Mouse (Mus musculus): ENCODE measurements around the gene Ptpn7. TPM values are rescaled to one million over a fixed set of nuclear protein-coding genes. Genes with fewer than 3 reads are reported as not detected.

Gene Ptpn7
- polyA plus RNA-seq, 1 experiment from 2014 or later = 3.0 TPM

- Histone ChIP-seq H3K36me3 (ENCODE audit: insufficient read depth, low read length) (no peaks in the 10 kb centered on the region), H3K27ac (ENCODE audit: low read length) (no peak overlapping the region), H3K4me1 (ENCODE audit: insufficient read depth, low read depth, low read length) (no peaks in the 10 kb centered on the region; the same call in 1 of the 2 replicates), H3K27me3 (replicated peaks; ENCODE audit: insufficient read depth, low read length) (0 out of 2 replicates have a peak, but pooled peaks cover 6% of the 10 kb centered on the region), H3K4me2 (replicated peaks; ENCODE audit: low read depth, low read length) (no peak overlapping the region), H3K9me3 (ENCODE audit: low read length) (no peaks in the 10 kb centered on the region), H3K4me3 (ENCODE audit: low read depth, low read length) (no peak overlapping the region), H3K9ac (replicated peaks; ENCODE audit: low read depth) (no peak overlapping the region)
- 61% methylated on average over 3 of the region's 3 CpGs for WGBS
- no peak for DNase-seq (ENCODE audit: low spot score)
- TF ChIP-seq EP300 (IDR thresholded peaks at IDR 0.05) = no peak
- TF ChIP-seq CTCF (IDR thresholded peaks at IDR 0.05) = no peak
- no peak for ATAC-seq
Observed at GRCm38 (mm10) chr1:135090914-135091313, 41.6 kb upstream of the Ptpn7 start.

DNA sequence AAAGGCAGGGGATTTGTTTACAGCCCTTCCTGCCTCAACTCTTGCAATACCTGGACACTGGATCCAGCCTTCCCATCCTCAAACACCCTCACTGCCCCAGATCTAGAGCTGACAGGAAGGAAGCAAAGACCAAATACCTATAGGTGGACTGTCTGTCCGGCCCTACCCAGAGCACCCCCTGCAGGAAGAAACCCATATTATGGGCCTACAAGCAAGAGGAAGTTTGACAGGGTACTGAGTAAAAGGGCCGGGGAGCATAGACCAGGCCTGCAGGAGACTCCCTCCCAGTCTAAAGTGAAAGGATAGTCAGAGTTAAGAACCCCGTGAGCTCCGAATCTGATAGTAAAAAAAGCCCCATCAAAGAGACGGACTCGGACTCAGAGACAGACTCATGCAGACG lies 37.8 kb upstream of the Ptpn7 start:
- no peaks in the 10 kb centered on the region for H3K27me3 ChIP-seq (replicated peaks; ENCODE audit: insufficient read depth, low read length)
- WGBS = 55% methylated on average over 7 of the region's 7 CpGs

GRCm38 (mm10) chr1:135095189-135095588 lies 37.3 kb upstream of the Ptpn7 start:
- 24% methylated on average over 7 of the region's 7 CpGs for WGBS
- H3K36me3 ChIP-seq (ENCODE audit: insufficient read depth, low read length) = no peaks in the 10 kb centered on the region
- no peak for ATAC-seq

More for the DNA sequence above, 37.8 kb upstream of the Ptpn7 start:
- Histone ChIP-seq H3K9ac (replicated peaks; ENCODE audit: low read depth) (no peak overlapping the region), H3K36me3 (ENCODE audit: insufficient read depth, low read length) (no peaks in the 10 kb centered on the region), H3K9me3 (ENCODE audit: low read length) (no peaks in the 10 kb centered on the region), H3K4me1 (ENCODE audit: insufficient read depth, low read depth, low read length) (no peaks in the 10 kb centered on the region; the same call in 1 of the 2 replicates), H3K27ac (ENCODE audit: low read length) (no peak overlapping the region), H3K4me3 (ENCODE audit: low read depth, low read length) (no peak overlapping the region), H3K4me2 (replicated peaks; ENCODE audit: low read depth, low read length) (no peak overlapping the region)
- TF ChIP-seq CTCF (IDR thresholded peaks at IDR 0.05) (peak; percentile 12; the same call in 1 of the 2 replicates), EP300 (IDR thresholded peaks at IDR 0.05) (no peak)
- no peak for DNase-seq (ENCODE audit: low spot score)
- ATAC-seq = no peak

DNA sequence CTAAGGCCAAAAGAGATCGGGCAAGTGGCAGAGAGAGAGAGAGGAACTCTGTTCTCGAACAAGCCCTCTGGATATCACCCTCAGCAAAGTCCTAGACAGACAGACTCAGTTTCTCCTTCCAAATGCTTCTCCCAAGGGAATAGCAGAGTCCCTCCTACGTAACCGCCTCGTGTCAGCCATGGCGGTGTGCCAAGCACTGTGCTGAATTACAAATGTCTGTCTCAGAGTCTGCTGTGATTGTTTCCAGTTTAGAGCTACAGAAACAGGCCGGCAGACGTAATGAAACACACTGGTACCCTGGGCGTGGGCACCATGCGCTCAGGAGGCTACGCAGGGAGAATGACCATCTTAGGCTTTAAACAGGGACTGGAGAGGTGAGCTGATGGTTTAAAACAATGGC lies 36.2 kb upstream of the Ptpn7 start:
- no peak for ATAC-seq
- Histone ChIP-seq H3K4me1 (ENCODE audit: insufficient read depth, low read depth, low read length) (no peaks in the 10 kb centered on the region; the same call in 1 of the 2 replicates), H3K4me2 (replicated peaks; ENCODE audit: low read depth, low read length) (no peak overlapping the region), H3K36me3 (ENCODE audit: insufficient read depth, low read length) (no peaks in the 10 kb centered on the region), H3K4me3 (ENCODE audit: low read depth, low read length) (no peak overlapping the region), H3K27me3 (replicated peaks; ENCODE audit: insufficient read depth, low read length) (0 out of 2 replicates have a peak, but pooled peaks cover 5% of the 10 kb centered on the region), H3K9me3 (ENCODE audit: low read length) (no peaks in the 10 kb centered on the region), H3K9ac (replicated peaks; ENCODE audit: low read depth) (no peak overlapping the region), H3K27ac (ENCODE audit: low read length) (no peak overlapping the region)
- DNase-seq (ENCODE audit: low spot score) = no peak
- WGBS = 68% methylated on average over 11 of the region's 11 CpGs
- no peak for TF ChIP-seq CTCF (IDR thresholded peaks at IDR 0.05)
- no peak for TF ChIP-seq EP300 (IDR thresholded peaks at IDR 0.05)

More at GRCm38 (mm10) chr1:135095189-135095588, 37.3 kb upstream of the Ptpn7 start:
- no peak overlapping the region for H3K4me3 ChIP-seq (ENCODE audit: low read depth, low read length)
- H3K9ac ChIP-seq (replicated peaks; ENCODE audit: low read depth) = no peak overlapping the region
- H3K4me1 ChIP-seq (ENCODE audit: insufficient read depth, low read depth, low read length) = no peaks in the 10 kb centered on the region; the same call in 1 of the 2 replicates
- no peak for DNase-seq (ENCODE audit: low spot score)
- H3K9me3 ChIP-seq (ENCODE audit: low read length) = no peaks in the 10 kb centered on the region
- H3K4me2 ChIP-seq (replicated peaks; ENCODE audit: low read depth, low read length) = no peak overlapping the region
- no peaks in the 10 kb centered on the region for H3K27me3 ChIP-seq (replicated peaks; ENCODE audit: insufficient read depth, low read length)
- no peak for TF ChIP-seq CTCF (IDR thresholded peaks at IDR 0.05)
- no peak for TF ChIP-seq EP300 (IDR thresholded peaks at IDR 0.05)
- H3K27ac ChIP-seq (ENCODE audit: low read length) = no peak overlapping the region

DNA sequence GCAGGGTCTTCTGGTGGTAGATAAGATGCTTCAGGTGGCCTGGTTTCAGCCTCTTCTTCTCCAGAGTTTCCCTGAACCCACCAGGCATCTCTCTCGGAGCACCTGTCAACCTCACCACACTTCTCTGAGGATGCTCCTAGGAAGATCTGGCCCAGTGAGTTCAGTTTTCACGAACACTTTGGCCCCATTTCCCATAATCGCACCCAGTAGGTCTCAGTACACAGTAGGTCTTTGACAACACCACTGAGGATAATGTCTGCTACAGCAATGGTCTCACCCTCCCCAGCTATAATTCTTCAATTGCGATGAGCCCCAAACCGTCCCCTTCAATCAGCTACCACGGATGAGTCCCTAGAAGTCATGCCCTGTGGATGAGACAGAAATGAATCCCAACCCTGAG lies 35.1 kb upstream of the Ptpn7 start:
- Histone ChIP-seq H3K27ac (ENCODE audit: low read length) (no peak overlapping the region), H3K4me3 (ENCODE audit: low read depth, low read length) (no peak overlapping the region), H3K36me3 (ENCODE audit: insufficient read depth, low read length) (no peaks in the 10 kb centered on the region), H3K4me1 (ENCODE audit: insufficient read depth, low read depth, low read length) (no peaks in the 10 kb centered on the region; the same call in 1 of the 2 replicates), H3K4me2 (replicated peaks; ENCODE audit: low read depth, low read length) (no peak overlapping the region), H3K9ac (replicated peaks; ENCODE audit: low read depth) (no peak overlapping the region), H3K9me3 (ENCODE audit: low read length) (no peaks in the 10 kb centered on the region), H3K27me3 (replicated peaks; ENCODE audit: insufficient read depth, low read length) (0 out of 2 replicates have a peak, but pooled peaks cover 5% of the 10 kb centered on the region)
- TF ChIP-seq CTCF (IDR thresholded peaks at IDR 0.05) (no peak), EP300 (IDR thresholded peaks at IDR 0.05) (no peak)
- 90% methylated on average over 6 of the region's 6 CpGs for WGBS
- DNase-seq (ENCODE audit: low spot score) = no peak
- no peak for ATAC-seq

GRCm38 (mm10) chr1:135098441-135098840 lies 34.1 kb upstream of the Ptpn7 start:
- DNase-seq (ENCODE audit: low spot score) (no peak), ATAC-seq (no peak)
- Histone ChIP-seq H3K36me3 (ENCODE audit: insufficient read depth, low read length) (no peaks in the 10 kb centered on the region), H3K9ac (replicated peaks; ENCODE audit: low read depth) (no peak overlapping the region), H3K4me2 (replicated peaks; ENCODE audit: low read depth, low read length) (no peak overlapping the region), H3K4me1 (ENCODE audit: insufficient read depth, low read depth, low read length) (no peaks in the 10 kb centered on the region; the same call in 1 of the 2 replicates), H3K27ac (ENCODE audit: low read length) (no peak overlapping the region), H3K4me3 (ENCODE audit: low read depth, low read length) (no peak overlapping the region), H3K27me3 (replicated peaks; ENCODE audit: insufficient read depth, low read length) (peaks cover 5% of the 10 kb centered on the region; the same call in 1 of the 2 replicates), H3K9me3 (ENCODE audit: low read length) (no peaks in the 10 kb centered on the region)
- no peak for TF ChIP-seq EP300 (IDR thresholded peaks at IDR 0.05)
- no peak for TF ChIP-seq CTCF (IDR thresholded peaks at IDR 0.05)
- 91% methylated on average over 7 of the region's 7 CpGs for WGBS

Measured in lung, postnatal 0 days (tissue).